Mouse (Mus musculus): ENCODE results near the gene Armc2. TPM values are rescaled to one million over a fixed set of nuclear protein-coding genes. Genes with fewer than 3 reads are reported as not detected.

The Armc2 gene
- total RNA-seq, 2 experiments from 2014 or later = 0.16 to 0.33 TPM

GRCm38 (mm10) chr10:42021536-42021935 is 3.3 kb upstream of the Armc2 start:
- DNase-seq = no peak

- no peak for DNase-seq
Observed at GRCm38 (mm10) chr10:42014086-42014485, 4.2 kb downstream of the Armc2 start.

GRCm38 (mm10) chr10:42010761-42011435 is 7.3 kb downstream of the Armc2 start:
- no peak for DNase-seq

DNA sequence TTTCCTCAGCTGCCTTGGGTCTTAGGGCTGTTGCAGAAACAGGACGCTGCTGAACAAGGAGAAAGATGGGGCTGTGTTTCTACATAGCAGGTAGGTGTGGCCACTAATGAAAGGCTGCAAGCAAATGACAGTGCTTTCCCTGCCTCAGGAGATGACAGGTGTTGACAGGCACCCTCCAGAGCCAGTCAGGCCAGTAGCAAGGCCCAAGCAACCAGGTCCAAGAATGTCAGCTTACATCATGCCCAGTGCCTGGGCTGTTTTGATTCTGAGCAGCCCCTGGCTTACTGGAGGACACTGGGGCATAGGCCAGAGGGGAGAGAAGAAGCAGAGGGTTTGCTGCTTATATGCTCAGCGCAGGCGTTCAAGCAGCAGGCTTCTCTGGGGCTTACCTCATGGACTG is 13.0 kb downstream of the Armc2 start:
- DNase-seq = no peak

GRCm38 (mm10) chr10:42004690-42005089 is 13.6 kb downstream of the Armc2 start:
- no peak for DNase-seq

- DNase-seq = no peak
Observed at GRCm38 (mm10) chr10:42004056-42004455, 14.2 kb downstream of the Armc2 start.

- no peak for DNase-seq
Observed at GRCm38 (mm10) chr10:42003576-42003975, 14.7 kb downstream of the Armc2 start.

GRCm38 (mm10) chr10:42002436-42002835 is 15.8 kb downstream of the Armc2 start:
- DNase-seq = no peak

DNA sequence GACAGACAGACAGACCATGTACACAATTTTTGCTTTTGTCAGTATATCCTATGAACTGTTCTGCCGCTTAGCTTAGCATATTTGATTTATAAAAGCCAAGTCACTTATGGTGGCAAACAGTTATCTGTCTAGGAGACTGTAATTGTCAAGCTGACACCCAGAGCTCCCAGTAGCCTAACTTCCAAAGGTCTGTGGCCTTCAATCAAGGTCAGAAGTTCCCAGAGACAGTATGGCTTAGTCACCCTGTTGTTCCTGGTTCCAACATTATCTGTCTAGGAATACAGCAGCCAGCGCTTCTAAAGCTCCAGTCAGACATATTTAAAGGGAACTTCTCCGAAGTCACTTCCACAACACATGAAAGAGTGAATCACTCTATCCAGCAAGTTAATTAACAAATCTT is 17.0 kb downstream of the Armc2 start:
- no peak for DNase-seq

DNA sequence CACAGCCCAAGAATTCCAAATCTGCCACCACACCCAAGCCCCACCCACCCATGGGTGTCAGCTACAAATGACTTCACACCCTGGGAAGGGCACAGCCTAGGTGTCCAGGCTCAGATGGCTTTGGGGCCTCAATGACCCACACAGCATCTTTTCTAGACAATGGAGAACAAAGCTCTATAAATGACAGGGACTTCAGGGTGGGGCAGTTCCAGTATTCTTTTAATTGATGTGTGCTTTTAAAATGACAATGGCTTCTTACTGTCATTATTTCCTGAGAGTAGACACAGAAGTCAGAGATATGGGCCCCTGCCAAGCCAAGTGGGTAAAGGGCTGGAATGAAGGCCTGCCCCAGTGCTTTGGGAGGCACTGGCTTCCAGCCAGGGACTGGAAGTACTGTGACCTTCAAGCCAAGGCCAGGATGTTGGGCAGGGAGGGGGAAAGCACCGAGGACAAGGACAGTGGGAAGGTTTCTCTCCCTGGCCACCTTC is 20.5 kb downstream of the Armc2 start:
- DNase-seq = no peak

GRCm38 (mm10) chr10:41996157-41996556 is 22.1 kb downstream of the Armc2 start:
- no peak for DNase-seq

DNA sequence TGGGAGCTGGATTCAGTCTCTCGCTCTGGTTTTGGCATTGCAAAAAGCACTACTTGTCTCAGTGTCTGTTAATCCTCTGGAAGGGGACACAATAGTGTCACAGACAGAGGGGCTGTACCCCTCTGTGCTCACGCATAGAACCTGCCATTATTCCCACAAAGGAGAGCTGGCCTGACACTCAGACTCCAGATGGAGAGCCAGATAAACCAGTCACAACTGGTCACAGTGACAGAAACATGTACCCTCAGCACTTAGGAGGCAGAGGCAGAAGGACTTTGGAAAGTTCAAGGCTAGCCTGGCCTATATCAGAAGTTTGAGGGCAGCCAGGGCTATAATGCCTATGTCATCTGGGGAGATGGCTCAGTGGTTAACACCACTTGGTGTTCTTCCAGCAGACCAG is 23.2 kb downstream of the Armc2 start:
- DNase-seq = no peak

GRCm38 (mm10) chr10:41994578-41994977 is 23.7 kb downstream of the Armc2 start:
- DNase-seq = no peak

- no peak for DNase-seq
Observed at GRCm38 (mm10) chr10:41992059-41992440, 26.2 kb downstream of the Armc2 start.

DNA sequence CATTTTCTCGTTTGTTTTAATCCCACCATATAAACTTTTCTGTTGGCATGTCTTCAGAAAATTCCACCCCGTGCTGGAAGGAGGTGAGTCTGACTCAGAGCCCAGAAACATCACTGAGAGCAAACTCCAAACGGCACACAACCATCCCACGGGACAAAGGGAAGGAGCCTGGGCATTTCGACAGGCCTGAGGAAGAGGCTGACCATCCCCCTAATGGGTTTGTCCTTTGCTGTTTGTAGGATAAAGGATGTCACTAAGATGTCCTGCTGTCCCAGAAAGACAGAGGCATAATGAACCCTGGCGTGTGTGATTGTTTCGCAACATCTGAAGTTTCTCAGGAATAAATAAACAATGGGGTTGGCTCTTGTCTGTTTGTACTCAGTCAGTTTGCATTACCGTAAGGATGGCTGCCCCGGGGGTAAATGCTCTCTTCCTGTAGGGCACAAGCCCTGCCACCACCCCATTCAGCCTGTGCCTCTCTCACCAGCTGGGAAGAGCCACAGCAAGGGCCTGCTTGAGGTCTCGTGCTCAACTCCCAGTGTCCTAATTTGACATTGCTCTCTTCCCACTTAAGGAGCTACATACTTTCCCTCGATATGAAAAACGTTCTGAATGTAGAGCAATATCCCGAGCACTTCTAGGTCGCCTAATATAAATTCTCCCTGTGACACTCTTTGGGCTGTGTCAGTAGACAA is 26.7 kb downstream of the Armc2 start:
- no peak for DNase-seq

- no peak for DNase-seq
Observed at GRCm38 (mm10) chr10:41990896-41991295, 27.3 kb downstream of the Armc2 start.

- DNase-seq = no peak
Observed at GRCm38 (mm10) chr10:41988930-41989329, 29.3 kb downstream of the Armc2 start.

DNA sequence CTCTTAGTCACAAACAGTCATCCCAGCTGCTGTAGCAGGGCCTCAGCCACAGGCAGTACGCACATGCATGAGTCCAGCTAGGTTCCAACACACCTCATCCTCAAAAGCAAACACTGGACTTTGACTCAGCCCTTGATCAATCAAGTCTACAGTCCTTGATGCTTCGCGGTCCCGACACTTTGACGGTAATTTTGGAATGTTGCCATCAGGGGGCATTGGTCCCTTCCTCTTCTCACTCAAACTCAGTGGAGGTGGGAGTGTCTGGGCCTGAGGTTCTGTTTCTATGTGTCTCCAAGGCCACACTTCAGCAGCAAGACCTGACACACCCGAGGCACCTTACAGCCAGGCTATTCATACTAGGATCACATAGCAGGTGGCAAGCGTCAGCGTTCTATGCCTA is 32.1 kb downstream of the Armc2 start:
- DNase-seq = no peak

- DNase-seq = no peak
Observed at GRCm38 (mm10) chr10:41984221-41984620, 34.0 kb downstream of the Armc2 start.

- DNase-seq = no peak
Observed at GRCm38 (mm10) chr10:41982821-41983220, 35.4 kb downstream of the Armc2 start.

GRCm38 (mm10) chr10:41980772-41981383 is 37.4 kb downstream of the Armc2 start:
- peak; percentile 62 for DNase-seq

DNA sequence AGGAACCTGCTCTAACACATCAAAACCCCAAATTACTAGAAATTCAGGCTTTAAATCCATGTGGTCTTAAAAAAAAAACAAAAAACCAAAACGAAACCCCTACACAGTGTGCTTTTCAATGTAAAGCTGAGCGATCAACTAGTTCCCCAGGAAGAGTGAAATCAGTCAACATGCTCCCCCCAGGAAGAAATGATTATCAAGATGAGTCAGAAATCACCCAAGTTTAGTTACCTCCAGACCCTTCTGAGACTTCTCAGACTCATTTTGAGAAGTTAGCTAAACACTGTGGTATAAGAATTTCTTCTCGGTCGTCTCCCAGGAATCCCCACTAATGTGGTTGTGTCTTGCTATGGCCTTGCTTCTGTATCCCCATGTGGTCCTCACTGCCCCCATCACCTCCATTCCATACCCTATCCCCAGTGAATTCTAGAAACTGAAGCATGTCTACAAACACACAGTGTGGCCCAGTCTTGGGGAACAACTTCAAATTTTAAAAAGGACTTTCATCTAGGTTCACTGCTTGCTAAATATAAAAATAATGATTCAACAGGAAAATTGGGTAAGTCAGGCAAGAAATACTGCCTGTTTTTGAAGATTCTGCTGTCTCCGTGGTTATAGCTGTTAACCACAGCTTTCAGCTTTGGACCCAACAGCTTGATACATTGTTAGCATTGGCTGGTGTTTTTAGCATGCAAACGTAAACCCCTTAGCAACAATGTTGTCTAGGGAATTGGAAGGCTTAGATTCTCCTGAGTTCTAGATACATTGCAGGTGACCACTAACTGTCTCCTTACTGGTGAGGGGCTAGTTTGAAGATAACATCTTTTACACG is 39.6 kb downstream of the Armc2 start:
- no peak for DNase-seq

DNA sequence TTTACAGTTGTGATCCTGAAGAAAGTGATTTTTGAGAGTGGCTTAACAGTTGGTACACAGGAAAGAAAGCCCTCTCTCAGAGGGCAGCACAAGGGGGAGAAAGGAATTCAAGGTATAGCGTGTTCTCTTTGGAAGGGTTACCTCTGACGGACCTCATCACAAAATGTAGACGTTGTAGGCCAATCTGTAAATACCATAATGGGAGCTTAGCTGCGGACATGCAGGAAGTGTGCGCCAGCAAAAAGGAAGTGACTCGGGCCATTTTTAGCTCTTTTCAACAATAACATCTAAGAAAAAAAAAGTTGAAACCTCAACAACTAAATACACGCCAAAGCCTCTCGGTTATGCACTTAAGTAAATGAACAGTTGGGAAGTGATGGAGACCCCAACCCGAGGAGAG is 45.6 kb downstream of the Armc2 start:
- no peak for DNase-seq
